Mouse (Mus musculus): Measurements from ENCODE around the gene Lig3.

Gene Lig3

GRCm38 (mm10) chr11:82780983-82781903 is at the start of gene Lig3:
TSS of gene Lig3 (plus strand) at chr11:82781108.
- peak; percentile 93 for DNase-seq

- DNase-seq: no peak
These were observed 46.7 kb upstream of the Lig3 start for GRCm38 (mm10) chr11:82734227-82734626.

GRCm38 (mm10) chr11:82739006-82739405 is 41.9 kb upstream of the Lig3 start:
- DNase-seq: no peak

- DNase-seq: no peak
These were observed 34.8 kb upstream of the Lig3 start for GRCm38 (mm10) chr11:82746138-82746537.

GRCm38 (mm10) chr11:82746857-82747366 is 34.0 kb upstream of the Lig3 start:
- DNase-seq: no peak

GRCm38 (mm10) chr11:82752349-82753115 is 28.4 kb upstream of the Lig3 start:
- no peak for DNase-seq

GRCm38 (mm10) chr11:82755919-82756318 is 25.0 kb upstream of the Lig3 start:
- no peak for DNase-seq

- DNase-seq: no peak
These were observed 18.6 kb upstream of the Lig3 start for GRCm38 (mm10) chr11:82762286-82762829.

GRCm38 (mm10) chr11:82763261-82763660 is 17.6 kb upstream of the Lig3 start:
- no peak for DNase-seq

- peak; percentile 91 for DNase-seq
These were observed 17.0 kb upstream of the Lig3 start, which contains the start of the genes Cct6b and Zfp830 for GRCm38 (mm10) chr11:82763742-82764437. TSS of gene Cct6b (minus strand) at chr11:82764321. TSS of gene Zfp830 (plus strand) at chr11:82764345.

- no peak for DNase-seq
These were observed 16.4 kb upstream of the Lig3 start for GRCm38 (mm10) chr11:82764438-82764924.

GRCm38 (mm10) chr11:82780134-82780533 is 774 bp upstream of the Lig3 start:
- no peak for DNase-seq

GRCm38 (mm10) chr11:82782197-82782596 is 1.3 kb downstream of the Lig3 start:
- DNase-seq: no peak

- no peak for DNase-seq
These were observed 2.5 kb downstream of the Lig3 start for GRCm38 (mm10) chr11:82783453-82783852.

GRCm38 (mm10) chr11:82806656-82807055 is 25.7 kb downstream of the Lig3 start:
- no peak for DNase-seq

GRCm38 (mm10) chr11:82807370-82807769 is 26.5 kb downstream of the Lig3 start:
- DNase-seq: no peak

GRCm38 (mm10) chr11:82808485-82808884 is 27.6 kb downstream of the Lig3 start:
- DNase-seq: no peak

- DNase-seq: no peak
These were observed 38.4 kb downstream of the Lig3 start for GRCm38 (mm10) chr11:82819350-82819749.

- no peak for DNase-seq
These were observed 40.0 kb downstream of the Lig3 start for GRCm38 (mm10) chr11:82820788-82821456.

- DNase-seq: no peak
These were observed 45.9 kb downstream of the Lig3 start for GRCm38 (mm10) chr11:82826818-82827217.

GRCm38 (mm10) chr11:82831008-82831893 is 50.3 kb downstream of the Lig3 start:
- DNase-seq: no peak
